Mouse (Mus musculus) regulatory T cell (primary cell): ENCODE results near the gene Tmigd3.
"Not testable (repeated sequence)": the region's sequence is repeated elsewhere in the genome, so short reads cannot be mapped to it uniquely, and the experiment has no call there.

Experiments used
- in situ Hi-C: fragments of 300-600 bp; cut with MboI, MseI; formaldehyde crosslinking; loops from one replicate; pipeline ENCODE4 v1.15.1; 2025; ENCODE audit warnings: high pct_unique_total_duplicates

The Tmigd3 gene

DNA sequence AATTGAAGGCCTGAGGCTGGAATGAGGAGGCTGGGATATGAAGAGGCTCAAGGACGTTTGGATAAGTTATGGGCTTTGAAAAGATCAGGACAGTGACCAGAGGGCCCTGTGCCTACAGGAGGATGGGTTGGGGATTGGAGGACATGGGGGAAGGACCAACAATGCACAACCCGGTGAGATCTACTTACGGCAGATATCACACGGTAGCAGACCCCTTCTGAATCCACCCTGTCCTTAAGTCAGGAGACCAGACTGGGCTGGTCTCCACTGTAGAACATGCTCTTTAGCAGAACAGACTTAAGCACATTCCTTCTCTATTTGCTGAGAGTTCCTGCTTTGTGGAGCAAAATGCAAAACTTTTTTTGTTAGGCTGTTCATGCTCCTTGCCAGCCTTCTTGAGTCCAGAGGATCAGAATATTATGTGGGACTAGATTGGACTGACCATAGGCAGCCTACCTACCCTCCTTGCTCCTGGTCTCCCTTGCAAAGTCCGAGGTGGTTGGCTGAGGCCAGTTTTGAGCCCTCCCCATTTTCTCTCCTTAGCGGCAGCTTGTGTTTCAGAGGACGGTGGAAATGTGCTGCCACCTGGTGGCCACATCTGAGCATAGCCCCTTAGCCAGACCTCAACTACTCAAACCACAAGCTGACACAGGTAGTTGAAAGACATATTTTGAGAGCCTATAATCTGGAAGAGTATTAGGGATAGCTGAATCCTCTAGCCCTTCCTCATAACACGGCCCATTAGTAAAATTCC, 28.9 kb downstream of the Tmigd3 start:
- in situ Hi-C loops = loop anchor here (5.0 kb wide), 3 partner anchors 82 to 212 kb away; partner anchors contain the start of gene Ddx20

DNA sequence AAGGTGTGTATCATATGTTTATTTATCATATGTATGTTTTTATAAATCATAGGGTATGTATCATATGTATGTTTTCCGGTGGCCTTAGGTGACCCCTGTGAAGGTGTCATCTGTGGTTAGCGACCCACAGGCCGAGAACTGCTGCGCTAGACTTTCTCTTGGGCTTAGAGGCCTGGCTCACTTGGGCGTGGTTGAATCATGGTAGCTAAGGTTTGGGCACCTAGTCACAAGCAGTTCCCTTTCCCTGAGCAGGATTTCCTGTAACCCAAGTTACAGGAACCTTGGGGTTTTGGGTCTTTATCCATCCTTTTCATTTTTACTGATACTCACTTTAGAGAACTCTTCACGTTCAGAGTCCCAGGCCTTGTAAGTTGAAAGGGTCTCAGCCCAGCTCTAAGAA, 29.6 kb downstream of the Tmigd3 start:
- in situ Hi-C loops = no loop called here

DNA sequence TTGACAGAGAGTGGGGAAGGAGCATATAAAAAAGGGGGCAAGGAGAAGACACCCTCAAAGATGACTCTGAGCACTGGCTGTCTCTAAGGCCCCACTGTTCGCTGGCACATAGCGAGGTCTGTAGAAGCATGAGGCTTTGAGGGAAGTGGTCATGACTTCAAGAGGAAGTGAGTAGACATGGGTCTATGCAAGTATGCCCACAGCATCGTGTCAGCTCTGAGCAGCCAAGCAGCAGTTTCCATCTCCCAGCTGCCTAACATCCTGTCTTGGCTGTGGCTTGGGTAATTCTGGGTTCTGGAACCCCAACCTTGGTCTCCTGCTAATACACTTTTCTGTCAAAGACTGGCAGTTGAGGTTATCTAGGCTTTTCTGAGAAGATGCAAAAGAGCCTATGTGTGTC, 30.0 kb downstream of the Tmigd3 start:
- in situ Hi-C loops = no loop called here

DNA sequence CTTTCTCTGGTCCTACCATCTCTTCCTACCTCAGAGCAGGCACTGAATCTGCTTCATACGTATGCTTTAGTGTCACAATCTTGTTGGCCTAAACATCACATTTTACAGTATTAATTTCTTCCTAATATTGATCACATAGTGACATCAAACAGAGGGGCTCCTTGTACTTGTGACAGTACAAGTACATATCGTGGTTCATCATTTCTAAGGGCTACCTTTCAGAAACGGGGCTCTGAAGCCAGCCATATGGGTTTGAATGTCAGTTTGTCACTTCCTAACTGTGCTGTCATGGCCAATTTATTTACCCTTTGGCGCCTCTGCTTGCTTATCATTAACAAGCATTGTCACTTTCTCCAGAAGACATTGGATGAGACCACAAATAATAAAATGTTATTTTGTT, 30.8 kb downstream of the Tmigd3 start:
- in situ Hi-C loops = no loop called here

DNA sequence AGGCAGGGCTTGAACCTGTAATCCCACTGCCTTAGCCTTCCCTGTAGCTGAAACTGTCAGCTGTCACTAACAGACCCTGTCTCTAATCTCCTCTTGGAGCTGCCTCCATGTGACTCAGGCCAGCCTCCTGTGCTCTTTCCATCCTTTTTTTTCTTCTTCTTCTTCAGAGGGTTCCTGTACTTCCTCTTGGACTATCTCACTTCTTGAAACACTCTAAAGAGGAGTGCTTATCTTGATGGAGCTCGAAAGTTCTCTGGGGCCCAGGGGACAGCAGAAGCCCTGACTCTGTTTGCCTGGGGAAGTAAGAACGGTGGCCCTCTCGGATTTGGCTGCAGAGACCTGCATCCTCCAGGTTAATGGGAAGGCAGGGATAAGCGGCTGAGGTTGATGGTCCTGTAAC, 33.5 kb downstream of the Tmigd3 start:
- in situ Hi-C loops = no loop called here

DNA sequence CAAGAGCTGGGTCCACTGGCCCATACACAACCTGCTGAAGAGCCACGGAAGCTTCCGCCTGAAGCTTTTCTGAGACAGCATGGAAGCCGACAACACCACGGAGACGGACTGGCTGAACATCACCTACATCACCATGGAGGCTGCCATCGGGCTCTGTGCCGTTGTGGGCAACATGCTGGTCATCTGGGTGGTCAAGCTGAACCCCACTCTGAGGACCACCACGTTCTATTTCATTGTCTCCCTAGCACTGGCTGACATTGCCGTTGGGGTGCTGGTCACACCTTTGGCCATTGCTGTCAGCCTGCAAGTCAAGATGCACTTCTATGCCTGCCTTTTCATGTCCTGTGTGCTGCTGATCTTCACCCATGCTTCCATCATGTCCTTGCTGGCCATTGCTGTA, 34.0 kb downstream of the Tmigd3 start:
- in situ Hi-C loops = no loop called here

DNA sequence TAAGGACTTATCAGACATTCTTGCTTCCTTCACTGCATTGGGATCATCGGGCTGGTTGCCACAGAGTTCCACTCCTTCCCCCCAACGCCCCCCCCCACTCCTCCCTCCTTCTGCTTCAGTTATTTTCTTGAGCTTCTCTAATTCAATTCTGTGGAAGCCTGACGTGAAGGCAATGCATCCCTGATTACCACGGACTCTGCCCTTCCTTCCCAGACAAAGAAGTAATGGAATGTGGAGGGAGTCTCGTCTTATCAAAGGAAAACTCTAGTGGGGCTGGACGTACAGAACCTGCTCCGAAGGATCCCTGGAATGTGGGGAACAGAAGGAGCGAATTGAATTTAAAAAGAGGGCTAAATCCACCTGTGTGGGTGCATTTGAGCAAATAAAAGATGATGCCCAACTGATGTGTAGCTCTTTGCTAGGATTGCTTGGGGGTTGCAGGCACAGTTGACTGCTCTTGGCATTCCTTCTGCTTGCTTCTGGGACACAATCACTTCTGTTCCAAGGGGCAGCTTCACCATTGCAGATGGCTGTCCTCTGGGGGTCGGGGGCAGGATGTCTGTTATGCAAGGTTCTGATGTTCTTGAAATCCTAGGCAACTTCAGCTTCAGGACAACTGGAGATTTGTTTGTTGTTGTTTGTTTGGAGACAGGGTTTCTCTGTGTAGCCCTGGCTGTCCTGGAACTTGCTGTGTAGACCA, 37.4 kb downstream of the Tmigd3 start:
- in situ Hi-C loops = no loop called here

DNA sequence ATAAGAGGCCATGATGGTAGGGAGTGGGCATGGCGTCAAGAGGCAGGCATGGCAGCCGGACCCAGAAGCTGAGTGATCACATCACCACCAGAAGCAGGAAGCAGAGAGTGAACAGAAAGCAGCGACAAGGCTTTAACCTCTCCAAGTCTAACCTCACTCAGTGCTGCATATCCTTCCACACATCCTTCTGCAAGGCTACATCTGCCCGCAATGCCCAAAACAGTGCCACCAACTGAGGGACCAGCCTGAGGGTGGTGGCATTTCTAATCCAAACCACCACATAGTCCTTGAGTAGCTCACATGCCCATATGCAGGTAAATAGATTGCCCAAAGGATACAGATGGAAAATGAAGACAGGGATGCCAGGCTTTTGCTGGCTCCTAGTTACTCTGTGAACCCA, 38.3 kb downstream of the Tmigd3 start:
- in situ Hi-C loops = no loop called here

DNA sequence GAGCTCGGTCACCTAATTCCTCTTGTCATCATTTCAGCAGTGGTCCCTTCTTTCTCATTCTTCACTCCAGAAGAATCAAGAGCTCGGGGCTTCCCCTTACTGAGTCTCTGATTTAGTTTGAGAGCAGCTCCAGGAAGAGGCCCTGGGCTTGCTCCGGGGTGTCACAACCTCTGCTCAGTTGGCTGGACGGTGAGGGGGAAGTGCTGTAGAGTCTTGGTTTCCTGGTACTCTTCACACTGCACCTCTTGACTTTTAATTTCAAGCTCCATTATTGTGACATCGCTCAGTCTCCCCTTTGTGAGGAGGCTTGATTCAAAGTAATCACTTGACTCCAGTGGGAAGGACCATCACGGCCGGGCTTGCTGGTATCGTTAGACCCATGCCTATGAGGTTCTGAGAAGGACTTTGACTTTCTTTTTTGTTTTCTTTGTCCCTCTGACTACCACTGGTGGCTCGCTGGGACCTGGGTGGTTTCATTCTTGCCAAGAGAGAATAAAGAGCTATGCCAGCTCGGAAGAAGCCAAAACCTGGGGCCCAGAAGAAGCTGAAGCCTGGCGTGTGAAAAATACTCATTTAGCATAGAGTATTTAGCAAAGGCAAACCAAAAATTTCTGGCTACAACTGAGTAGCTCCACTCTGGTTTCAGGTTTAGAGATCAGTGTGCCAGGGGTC, 40.0 kb downstream of the Tmigd3 start:
- in situ Hi-C loops = no loop called here

DNA sequence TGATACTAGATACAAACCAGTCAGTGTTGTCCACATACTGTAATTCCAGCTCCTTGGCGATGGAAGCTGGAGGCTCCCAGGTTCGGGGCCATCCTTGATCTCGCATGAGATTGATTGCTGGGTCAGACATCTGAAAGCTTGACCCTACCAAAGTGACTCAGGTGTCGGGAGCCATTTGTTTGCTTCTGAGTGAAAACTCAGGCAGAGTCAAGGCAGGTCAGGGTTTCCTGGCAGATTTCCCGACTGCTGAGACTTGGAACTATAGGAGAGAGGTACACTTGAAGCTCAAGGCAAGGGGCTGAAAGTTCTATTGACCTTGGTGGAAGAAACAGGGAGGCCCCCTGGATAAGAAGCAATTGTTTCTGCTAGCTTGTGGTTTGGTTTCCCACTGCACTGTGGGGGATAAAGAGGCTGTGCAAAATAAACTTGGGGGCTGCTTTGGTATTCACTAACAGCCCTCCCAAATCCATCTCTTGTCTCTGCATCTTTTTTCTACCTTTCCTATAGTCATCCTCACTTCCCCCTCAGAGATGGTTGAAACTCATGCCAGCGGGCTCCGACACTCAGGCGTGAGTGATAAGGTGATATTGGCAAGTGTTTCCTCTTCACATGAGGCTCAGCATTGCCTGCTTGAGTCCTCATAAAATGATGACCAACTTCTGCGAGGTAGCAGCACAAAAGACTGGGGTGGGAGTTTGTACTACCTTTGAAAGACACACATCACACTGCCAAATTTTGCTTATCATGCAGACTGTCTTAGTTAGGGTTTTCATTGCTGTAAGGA, 41.6 kb downstream of the Tmigd3 start:
- in situ Hi-C loops = no loop called here

DNA sequence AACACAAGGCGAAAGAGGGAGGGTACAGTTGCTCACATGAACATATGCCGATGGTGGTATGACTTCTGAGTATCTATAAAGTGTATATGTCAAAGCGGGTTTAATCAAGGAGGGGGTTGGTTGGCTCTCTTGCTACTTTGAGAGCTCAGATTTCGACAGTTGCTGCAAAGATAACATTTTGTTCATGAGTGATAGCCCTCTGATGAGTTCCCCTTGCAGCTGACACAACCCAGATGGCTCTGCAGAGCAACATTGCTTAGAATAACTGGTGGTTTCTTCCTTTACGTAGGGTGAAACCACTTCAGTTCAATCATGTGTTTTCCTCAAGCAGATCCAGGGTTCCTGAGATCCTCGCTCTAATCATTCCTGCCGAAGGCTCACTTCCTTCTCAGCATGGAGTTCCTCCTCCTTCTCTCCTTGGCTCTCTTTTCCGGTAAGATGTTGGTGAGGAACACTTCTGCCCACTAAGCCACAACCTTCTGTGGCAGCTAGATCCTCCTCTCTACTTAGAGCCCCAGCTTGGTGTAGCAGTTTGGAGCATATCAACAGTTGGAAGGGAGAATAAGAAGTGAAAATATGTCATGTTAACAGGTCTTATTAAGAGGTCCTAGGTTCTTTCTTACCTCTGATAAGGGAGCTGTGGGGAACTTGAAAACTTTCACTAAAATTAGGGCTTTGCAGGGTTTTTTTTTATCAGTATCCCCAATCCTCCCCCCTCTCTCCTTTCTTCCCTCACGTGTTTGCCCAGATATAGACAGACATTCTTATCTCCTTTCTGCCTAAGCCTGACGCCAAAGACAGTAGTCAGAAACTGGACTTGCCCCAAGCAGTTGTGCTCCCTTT, 43.4 kb downstream of the Tmigd3 start:
- in situ Hi-C loops = no loop called here

DNA sequence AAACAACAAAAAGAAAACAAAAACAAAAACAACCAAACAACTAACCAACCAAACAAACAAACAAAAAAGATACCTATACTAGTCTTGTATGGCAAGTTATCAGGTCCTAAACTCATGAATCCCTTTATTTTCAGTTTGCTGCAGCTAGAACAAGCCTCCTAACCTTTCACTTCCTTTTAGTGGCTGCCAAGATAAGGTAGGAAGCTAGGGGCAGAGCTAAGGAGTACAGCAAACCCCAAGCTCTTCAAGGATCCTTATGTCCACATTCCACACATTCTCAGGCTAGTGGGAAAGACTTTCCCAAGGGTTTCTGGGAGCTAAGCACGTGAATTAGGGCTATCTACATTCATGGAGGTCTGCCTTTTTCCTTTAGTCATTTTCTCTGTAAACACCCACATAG, 44.6 kb downstream of the Tmigd3 start:
- in situ Hi-C loops = no loop called here

DNA sequence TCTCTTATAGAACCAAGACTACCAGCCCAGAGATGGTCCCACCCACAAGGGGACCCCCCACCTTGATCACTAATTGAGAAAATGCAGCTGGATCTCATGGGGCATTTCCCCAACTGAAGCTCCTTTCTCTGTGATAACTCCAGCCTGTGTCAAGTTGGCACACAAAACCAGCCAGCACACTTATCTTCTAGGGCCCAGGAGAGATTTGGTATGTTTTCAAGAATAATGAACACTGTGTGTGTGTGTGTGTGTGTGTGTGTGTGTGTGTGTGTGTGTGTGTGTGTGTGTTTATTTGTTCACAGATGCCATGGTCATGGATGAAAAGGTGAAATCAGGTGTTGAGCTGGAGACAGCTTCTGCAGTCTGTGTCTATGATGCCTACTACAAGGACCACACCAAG, 45.8 kb downstream of the Tmigd3 start:
- in situ Hi-C loops = not testable (repeated sequence)

DNA sequence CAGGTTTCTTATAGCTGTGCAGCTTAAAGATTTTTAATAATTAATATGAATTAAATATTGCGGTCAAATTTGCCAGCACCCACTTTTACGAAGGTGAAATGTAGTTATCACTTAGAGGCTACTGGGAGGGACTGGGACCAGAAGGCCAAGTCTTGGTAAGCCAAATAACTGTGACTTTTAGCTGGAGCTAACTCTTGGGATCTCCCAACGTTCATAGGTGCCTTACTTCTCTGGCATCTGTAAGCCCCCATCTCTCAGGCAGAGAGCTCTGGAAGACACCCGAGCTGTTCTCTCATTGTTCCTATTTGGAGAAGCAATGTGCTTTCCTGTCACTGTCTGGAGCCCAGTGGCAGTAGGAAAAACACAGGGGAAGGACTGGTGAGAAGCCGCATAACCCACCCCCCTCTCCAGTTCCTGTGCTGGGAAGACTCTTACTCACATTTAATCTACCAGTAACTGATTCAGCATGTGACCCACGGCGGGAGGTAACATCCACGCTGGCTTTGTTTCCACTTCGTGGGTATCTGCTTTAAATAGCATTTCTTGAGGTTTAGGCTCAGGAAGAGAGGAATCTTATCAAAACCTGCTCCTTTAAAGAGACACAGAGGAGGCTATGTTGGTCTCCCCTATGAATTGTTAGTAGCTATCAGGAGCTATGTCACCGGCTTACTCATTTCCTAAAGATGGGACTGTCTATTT, 47.1 kb downstream of the Tmigd3 start:
- in situ Hi-C loops = no loop called here

DNA sequence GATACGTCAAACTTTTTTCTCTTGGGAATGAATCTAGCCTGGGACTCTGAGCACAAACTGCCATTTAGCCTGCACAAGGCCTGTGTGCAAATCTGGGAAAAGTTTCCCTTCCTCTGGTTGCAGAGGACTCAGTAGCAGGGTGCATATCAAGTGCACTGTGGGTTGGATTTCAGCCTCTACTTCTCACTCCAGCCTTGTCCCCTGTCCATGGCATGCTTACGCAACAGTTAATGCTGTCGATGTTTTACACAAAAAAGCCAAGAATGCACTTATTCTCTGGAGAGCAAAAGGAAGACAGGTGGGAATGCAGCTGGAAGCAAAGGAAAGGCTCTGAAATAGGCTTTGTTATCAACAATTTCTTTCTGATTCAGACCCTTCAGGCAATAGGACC, 47.6 kb downstream of the Tmigd3 start:
- in situ Hi-C loops = no loop called here

DNA sequence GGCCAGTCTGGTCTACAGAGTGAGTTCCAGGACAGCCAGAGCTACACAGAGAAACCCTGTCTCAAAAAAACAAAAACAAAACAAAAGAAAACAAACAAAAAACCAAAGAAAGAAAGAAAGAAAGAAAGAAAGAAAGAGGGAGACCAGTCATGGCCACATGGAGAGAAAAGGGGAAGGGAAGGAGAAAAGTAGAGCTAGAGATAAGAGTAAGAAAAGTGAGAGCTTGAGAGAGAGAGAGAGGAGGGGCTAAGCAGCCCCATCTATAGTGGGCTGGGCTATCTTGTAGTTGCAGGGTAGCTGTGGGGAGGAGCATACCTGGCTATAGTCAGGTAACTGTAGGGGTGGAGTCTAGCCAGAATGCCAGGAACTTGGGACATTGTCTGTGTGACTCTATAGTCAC, 50.0 kb downstream of the Tmigd3 start:
- in situ Hi-C loops = not testable (repeated sequence)

DNA sequence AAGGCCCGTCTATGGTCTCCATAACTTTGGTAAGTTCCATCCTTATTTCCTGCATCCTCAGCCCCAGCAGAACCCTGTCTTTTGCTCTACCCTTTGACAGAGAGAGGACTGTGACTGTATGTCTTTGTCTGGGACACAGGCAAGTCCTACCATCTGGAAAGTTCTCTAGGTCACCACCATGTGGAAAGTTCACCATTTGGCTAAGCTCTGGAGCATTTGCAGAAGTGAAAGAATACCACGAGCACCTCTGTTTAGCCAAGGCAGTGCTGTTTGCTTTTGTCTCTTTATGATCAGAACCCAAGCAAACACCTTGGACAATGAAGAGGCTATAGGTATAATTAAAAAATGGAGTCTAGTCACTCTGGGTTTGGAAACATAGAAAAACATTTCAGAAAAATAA, 51.3 kb downstream of the Tmigd3 start:
- in situ Hi-C loops = no loop called here

DNA sequence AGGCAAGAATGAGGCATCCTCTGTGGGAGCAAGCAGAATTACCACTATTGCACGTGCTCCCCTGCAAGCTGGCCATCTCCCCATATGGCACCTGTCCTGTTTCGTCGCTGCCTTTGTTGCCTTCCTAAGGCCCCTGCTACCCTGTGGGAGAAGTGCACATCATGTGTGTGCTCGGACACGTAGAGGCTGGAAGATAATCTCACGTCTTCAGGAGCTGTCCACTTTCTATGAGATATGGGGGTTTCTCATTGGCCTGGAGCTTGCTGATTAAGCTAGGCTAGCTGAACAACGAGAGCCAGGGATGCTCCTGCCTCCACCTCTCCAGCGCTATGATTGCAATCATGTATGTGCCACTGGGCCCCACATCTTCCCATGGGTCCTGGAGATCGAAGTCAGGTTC, 53.9 kb downstream of the Tmigd3 start:
- in situ Hi-C loops = no loop called here

DNA sequence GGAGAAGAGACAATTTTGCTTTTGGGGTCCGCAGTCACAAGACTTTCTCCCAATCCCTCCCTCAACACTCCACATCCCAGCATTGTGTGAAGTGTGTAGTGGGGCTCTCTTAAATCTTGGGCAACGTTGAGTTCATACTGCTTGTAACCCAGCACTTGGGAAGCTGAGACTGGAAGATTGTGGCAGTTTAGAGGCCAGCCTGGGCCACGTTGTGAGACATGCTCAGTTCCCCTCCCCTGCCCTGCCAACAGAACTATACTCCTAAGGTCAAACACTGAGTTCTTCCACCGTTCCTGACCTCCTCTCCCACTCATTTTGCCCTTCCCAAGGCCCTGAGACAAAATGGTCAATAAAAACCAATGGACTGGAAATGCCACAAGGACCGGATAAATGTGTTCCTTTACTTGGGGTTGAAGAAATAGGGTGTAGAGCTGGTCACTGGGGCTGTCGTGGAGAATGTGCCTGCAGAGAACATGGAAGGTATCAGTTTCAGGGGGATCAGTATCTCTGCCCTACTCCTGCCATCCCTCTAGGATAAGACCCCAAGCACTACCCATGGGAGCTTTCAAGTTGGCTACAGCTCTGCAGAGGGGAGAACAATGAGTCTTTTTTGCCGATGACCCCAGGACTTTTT, 57.0 kb downstream of the Tmigd3 start:
- in situ Hi-C loops = no loop called here

DNA sequence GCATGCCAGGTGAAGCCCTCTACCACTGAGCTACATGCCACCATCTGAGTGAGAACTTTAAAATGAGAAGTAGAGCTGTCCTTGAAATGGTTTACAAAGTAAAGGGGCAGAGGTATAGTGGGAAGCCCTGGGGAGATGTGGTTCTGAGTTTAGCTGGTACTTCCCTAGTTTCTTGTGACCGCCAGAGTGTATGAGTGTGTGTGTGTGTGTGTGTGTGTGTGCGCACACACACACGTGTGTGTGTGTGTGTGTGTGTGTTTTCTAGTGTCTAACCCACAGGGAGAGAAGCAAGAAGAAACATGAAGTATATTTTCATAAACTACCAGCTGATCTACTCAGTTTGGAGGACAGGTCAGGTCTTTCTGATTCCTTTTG, 57.5 kb downstream of the Tmigd3 start:
- in situ Hi-C loops = no loop called here
